Mouse (Mus musculus) thymus, postnatal 14 days (tissue): ENCODE results near the gene 1700019N19Rik.

ENCODE experiments used
- DNase-seq: peaks from one replicate; pipeline ENCODE4 v3.0.0; 2021

Gene 1700019N19Rik

DNA sequence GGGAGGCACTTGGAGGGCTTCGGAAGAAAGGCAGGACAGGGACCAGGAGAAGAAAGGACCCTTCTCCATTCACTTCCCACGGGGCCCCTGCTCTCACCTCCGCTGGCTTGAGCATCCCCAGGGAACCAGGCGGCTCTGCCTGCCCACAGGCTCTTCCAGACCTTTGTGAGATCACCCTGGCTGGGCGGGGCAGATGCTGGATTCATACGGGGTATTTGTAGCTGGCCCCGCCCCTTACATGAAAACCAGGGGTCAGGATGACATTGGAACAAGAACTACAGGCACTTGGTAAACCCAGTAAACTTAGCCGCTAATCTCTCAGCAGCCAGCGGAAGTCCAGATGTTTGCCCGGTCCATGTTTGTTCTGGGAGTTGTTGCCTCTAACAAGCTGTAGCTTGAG is at the start of gene 1700019N19Rik:
Gene 1700019N19Rik (minus strand): TSS at position 178 of the 400 bp plus-strand sequence.
- no peak for DNase-seq

GRCm38 (mm10) chr19:58843606-58844005 is 49.3 kb upstream of the 1700019N19Rik start:
- no peak for DNase-seq

DNA sequence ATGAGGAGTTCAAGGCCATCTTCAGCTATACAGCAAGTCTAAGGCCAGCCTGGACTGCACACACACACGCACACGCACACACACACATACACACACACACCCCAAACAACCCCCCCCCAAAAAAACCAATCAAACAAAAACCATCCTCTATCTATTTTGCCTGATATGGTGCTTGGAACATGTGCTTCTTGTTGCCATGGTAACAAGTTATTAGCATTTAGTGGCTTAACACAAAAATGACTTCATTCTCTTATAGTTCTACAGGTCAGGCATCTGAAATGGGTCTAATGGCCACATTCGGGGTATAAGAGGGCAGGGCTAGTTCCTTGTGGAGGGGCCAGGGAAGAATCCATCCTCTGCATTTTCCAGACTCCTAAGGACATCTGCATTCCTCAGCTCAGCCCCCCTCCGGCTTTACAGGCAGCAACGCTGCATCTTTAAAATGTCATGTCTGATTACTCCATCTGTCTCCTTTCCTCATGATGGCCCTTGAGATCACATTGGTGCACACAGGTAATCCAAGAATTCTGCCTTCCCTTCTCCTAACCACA is 46.5 kb upstream of the 1700019N19Rik start:
- no peak for DNase-seq

- no peak for DNase-seq
Observed at GRCm38 (mm10) chr19:58839806-58840205, 45.5 kb upstream of the 1700019N19Rik start.

- DNase-seq: no peak
Observed at GRCm38 (mm10) chr19:58839345-58839744, 45.1 kb upstream of the 1700019N19Rik start.

DNA sequence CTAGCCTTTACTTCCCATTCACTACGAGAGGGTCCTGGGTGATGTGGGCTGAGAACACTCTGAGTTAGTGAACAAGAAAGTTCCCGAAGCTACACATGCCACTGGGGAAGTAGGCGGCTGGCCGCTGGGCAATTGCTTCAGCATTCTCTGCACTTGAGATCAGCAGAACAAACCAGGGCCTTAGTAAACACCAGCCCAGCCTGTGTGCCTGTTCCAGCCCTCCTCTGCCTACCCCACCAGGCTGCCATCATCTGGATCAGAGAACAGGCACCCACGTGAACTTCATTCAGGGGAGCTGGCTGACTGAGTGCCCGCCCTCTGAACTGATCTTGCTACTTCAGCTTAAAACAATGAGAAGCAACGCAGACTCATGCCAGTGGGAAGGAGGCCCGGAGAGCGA is 44.4 kb upstream of the 1700019N19Rik start:
- no peak for DNase-seq

DNA sequence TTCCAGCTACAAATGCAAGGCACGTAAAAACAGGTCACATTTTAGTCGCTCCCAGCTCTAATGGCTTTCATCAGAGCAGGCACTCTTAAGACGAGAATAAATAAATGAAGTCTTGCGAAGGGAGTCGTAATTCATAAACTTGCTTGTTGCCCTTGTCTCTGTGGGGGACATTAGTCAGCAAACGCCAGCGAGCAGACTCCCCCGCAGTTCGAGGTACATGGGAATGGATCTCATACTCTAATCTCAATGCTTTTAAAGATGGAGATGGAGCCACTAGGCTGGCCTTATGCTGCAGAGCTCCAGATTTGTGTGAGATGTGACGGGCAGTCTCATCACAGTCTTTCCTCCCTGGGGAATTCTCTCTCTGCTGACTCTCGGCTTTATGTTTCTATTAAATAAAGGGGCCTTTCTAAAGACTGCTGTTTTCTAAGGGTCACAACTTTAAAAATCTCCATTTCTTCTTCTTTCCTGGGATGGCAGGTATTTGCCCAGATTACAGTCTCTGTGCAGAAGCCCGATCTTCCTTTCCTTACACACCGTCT is 39.4 kb upstream of the 1700019N19Rik start:
- DNase-seq: no peak

DNA sequence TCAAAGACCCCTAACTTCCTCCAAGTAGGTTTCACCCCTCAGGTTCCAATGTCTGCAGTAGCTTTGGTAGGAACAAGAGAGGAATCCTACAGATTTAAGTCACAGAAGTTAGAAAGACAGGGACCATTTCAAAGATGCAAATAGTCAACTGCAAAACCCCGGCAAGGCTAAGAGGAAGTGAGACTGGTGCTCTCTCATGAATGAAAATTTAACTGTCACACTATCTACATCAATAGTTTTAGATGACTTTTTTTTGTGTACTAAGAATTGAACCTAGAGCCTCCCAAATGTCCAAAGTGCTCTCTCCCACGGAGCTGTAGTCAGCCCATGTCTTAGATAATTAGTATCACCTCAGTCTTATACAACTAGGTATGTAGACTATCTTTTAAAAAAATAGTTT is 38.7 kb upstream of the 1700019N19Rik start:
- no peak for DNase-seq

- DNase-seq: no peak
Observed at GRCm38 (mm10) chr19:58831280-58831922, 37.1 kb upstream of the 1700019N19Rik start.

GRCm38 (mm10) chr19:58830182-58830581 is 35.9 kb upstream of the 1700019N19Rik start:
- no peak for DNase-seq

DNA sequence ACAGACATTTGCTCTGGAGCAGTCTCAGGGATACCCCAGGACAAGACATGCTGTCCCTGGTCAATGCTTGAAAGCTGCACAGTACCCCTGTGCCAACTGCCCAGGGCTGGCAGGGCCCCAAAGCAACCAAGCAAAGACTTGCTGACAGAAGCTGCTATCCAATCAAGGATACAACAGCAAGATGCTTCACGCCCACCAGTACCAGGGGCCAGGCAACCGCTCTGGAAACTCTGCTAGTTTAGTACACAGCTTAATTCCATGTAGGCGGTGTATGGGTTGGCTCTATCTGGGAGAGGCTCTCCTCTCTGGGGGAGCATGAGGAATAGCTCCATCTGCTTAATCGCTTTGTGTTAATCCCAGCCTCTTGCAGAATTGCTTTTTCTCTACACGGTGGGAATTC is 35.3 kb upstream of the 1700019N19Rik start:
- no peak for DNase-seq

DNA sequence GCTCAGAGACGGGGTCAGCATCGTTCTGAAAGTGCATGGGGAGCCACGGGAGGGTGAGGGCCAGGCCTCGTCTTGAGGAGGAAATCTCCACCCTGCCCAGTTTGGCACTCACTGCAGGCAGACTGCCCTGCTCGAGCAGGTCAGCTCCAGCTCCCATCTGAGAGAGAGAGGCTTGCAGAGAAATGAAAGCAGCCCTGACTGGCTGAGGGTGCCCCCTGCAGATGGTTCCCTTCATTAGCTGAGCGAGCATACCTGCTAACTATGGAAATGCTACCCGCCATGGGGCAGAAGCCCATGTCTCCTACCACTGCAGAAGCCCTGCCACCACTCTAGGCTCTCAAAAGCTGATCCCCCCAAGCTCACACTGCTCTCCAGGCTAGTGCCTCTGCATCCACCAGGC is 33.4 kb upstream of the 1700019N19Rik start:
- DNase-seq: no peak

DNA sequence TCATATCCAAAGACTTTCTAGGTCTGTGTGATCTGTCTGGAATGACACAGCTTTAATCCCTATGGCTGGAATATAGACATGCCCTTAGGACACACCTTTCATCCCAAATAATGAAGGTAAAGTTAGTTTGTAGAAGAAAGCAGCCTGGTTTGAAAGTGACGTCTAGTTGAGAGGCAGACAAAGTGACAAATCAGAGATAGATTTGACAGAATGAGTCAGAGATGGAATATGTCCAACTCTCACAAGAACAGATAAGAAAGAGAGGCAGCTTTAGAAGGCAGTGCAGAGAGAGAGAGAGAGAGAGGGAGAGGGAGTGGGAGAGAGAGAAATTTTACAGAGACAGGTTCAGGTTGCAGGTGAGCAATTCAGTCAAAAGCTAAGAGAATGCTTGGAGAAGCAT is 30.1 kb upstream of the 1700019N19Rik start:
- DNase-seq: no peak

GRCm38 (mm10) chr19:58823301-58823700 is 29.0 kb upstream of the 1700019N19Rik start:
- no peak for DNase-seq

- no peak for DNase-seq
Observed at GRCm38 (mm10) chr19:58822454-58823200, 28.4 kb upstream of the 1700019N19Rik start.

DNA sequence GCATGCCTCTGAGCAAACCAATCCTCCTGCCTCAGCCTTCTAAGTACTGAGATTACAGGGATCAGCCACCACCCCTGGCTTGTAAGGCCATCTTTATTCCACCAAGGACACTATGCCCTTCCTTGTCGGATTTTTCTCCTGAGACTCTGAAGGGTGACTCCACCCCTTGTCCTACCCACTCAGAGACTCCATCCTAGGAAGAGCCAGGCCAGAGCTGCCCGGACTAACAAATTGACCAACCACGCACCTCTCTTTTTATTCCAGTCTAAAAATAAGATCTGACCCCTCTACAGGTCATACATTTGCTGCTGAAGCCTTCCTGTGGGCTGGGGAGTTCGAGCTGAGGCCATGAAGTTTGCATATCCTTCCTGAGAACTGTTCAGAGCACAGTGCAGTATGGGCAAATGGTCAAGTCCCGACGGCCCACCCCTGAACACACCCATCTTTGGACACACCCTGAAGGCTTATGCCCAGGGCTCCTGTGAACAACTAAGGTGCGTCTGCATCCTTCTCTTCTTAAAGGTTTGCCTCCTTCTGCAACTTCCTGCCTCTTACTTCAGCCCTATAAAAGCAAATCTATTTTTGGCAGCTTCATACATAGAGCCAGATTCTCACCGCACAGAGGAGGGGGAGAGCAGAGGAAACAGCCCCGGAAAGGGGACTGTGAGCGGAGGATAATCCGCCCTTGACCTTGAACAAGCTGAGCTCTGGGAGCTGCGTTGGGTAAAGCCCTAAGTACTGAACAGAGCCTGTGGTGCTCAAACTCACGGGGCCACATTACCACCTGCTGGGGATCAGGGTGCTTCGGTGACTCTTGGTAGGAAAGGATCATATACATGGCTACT is 24.5 kb upstream of the 1700019N19Rik start:
- DNase-seq: peak; percentile 13

DNA sequence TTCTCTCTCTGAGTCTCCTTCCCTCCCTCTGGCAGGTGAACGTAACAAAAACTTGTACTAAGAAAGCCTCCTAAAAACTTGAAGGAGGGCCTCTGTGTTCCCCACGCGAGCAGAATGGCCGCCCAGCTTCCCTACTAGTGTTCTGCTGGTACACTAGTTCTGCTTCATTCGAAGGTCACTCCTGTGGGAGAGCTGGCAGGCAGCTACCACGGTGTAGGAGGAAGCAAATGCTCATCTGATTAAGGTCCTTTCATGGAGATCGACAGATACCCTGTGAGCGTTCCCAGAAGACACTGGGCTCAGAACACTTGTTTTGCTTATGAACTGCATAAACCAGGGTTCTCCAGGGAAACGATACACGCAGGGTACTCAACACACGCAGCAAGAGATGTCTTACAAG is 23.1 kb upstream of the 1700019N19Rik start:
- no peak for DNase-seq

DNA sequence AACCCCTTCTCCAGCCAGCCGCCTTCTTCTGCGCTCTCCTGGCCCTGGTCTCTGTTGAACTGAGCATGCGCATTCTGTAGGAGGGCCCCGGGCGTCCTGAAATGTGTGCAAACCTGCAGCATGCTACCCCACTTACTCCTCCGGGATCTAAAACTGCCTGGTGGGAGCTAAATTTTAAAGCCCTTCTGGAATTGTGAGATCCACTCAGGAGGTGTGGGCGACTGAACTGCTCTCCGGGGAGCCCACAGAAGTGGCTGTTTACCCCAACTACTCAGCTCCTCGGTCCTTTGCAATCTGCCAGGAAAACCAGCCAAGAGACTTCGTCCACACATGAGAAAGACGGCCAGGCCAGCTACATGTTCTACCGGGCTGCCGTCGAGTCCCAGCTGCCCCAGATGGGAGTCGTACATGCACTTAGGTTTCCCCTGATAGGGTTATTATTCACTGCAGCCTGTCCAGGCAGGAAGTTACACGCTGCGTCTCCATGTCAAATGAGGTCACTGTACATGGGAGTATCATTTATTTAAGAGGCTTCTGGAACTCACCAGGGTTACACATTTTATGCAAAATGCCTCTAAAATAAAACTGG is 22.3 kb upstream of the 1700019N19Rik start:
- no peak for DNase-seq

GRCm38 (mm10) chr19:58815179-58815922 is 21.1 kb upstream of the 1700019N19Rik start:
- DNase-seq: no peak

DNA sequence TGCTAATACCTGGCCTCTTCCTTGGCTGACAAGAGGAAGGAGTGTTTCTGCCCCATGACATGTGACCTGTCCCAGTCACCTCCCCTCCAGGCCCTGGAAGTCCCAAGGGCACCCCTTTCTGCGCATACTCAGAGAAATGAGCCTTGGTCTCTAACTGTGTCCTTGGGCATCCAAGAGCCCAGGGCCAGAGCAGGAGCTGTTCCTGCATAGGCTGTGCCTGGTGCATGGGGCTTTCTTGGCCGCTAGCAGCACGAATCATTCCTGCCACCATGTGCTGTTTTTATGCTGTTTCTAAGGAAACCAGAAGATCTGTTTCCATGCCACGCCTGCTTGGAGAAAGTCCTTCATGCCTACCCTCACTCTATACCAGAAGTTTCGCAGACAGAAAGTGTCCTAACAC is 16.3 kb upstream of the 1700019N19Rik start:
- no peak for DNase-seq

DNA sequence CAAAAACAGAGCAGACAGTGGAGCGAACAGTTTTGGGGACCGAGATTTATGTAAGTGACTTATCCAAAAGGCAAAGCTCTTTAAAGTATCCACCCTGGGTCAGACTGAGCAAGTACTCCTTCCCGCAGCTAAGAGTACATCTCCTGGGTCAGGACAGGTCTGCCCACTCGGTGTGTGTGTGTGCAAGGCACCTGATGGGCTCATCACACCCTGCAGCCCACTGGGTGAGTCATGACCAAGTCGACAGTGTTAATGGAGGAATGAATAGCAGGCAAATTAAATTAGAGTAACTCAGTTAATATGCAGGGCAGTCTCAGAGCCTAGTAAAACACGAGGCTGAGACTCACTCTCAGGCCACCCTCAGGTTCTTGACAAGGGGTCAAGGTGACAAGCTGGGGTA is 14.6 kb upstream of the 1700019N19Rik start:
- no peak for DNase-seq

DNA sequence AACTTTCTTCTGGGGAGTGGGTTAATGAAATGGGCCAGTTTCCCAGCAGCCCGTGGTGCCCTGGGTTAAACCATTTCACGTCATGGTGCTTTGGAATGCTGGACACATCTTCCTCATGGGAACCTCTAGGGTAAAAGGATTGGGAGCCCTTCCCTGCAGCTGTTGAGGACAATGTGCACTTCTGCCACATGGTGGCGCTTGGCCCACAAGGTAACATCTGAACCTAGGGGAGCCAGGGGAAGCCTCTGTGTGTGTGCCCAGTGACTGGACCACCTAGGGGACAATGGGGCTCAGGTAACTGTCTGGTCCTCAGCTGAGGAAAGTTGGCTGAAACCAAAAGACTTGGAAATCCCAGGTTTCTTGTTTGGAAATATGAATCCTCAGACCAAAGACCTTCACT is 12.1 kb upstream of the 1700019N19Rik start:
- peak; percentile 37 for DNase-seq
